In the genomic region with DNA sequence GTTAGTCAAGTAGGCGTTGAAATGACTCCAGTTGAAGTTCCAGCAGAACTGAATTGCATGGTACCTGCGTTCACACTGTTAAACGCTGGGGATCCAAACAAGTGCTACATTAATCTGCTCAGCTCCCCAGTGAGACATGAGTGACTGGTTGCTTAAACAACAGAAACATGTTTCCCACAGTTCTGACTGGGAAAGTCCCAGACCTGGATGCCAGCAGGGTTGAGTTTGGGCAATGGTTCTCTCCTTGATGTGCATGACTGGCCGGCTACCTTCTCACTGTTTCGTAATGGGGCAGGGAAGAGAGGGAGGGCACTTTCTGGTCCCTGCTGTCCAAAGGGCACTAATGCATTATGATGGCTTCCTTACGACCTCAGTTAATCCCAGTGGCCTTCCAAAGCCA, we compare ENCODE assay signal across 32 mouse cellular contexts. TPM values are rescaled to one million over a fixed set of nuclear protein-coding genes. Genes with fewer than 3 reads are reported as not detected.
DNase-seq lines count a peak whose midpoint lies in the region; ATAC-seq and TF ChIP-seq lines count a peak whose summit lies in the region.
"Had no signal": no experiment of that assay in that cellular context is flagged by ENCODE, and none has a peak within 500 bp of the region (broad histone marks: within the 10 kb centered on the region; RNA-seq: fewer than 3 reads in every experiment).

No protein-coding gene starts in this region.

- 56% methylated on average over 6 of the region's 6 CpGs for WGBS in kidney, adult 2 months
- WGBS in midbrain, embryonic 11.5 days: 87% methylated on average over 6 of the region's 6 CpGs
- 84% methylated on average over 6 of the region's 6 CpGs for WGBS in midbrain, embryonic 14.5 days

- no peak overlapping the region for H3K27ac ChIP-seq in kidney, adult 2 months (ENCODE audit: insufficient read depth, low read depth, low read length)
- no peak overlapping the region for H3K27ac ChIP-seq in midbrain, embryonic 11.5 days (ENCODE audit: low read depth, low read length)
- no peak overlapping the region for H3K27ac ChIP-seq in midbrain, embryonic 14.5 days (replicated peaks; ENCODE audit: low read depth, low read length)
- H3K27ac ChIP-seq: embryonic facial prominence, embryonic 12.5 days; forebrain, embryonic 10.5 days; forebrain, embryonic 15.5 days; gastrocnemius, adult 2 months; heart, adult 2 months; heart, embryonic 13.5 days; hindbrain, embryonic 14.5 days; kidney, postnatal 0 days; layer of hippocampus, adult 2 months; liver, embryonic 13.5 days; midbrain, embryonic 10.5 days; neural tube, embryonic 12.5 days had no signal

- H3K9me3 ChIP-seq in midbrain, embryonic 11.5 days (ENCODE audit: control insufficient read depth, low read length): no peaks in the 10 kb centered on the region
- no peaks in the 10 kb centered on the region for H3K9me3 ChIP-seq in midbrain, embryonic 14.5 days (ENCODE audit: control insufficient read depth, low read length)
- H3K9me3 ChIP-seq: embryonic facial prominence, embryonic 12.5 days; forebrain, embryonic 10.5 days; forebrain, embryonic 15.5 days; liver, embryonic 13.5 days; midbrain, embryonic 10.5 days; neural tube, embryonic 12.5 days had no signal

- TF ChIP-seq CTCF in kidney, adult 2 months (conservative IDR thresholded peaks at IDR 0.05; ENCODE audit: insufficient read depth, insufficient read length, low read depth, low read length): no peak

- H3K4me1 ChIP-seq in kidney, adult 2 months (ENCODE audit: control insufficient read depth, insufficient read depth, low read length): no peaks in the 10 kb centered on the region
- H3K4me1 ChIP-seq in midbrain, embryonic 11.5 days (ENCODE audit: control insufficient read depth, insufficient read depth, low read length): no peaks in the 10 kb centered on the region
- 0 out of 2 replicates have a peak, but pooled peaks cover 3% of the 10 kb centered on the region for H3K4me1 ChIP-seq in midbrain, embryonic 14.5 days (ENCODE audit: control insufficient read depth, insufficient read depth, low read length)
- H3K4me1 ChIP-seq: forebrain, embryonic 15.5 days; heart, embryonic 13.5 days; liver, embryonic 13.5 days had no signal

- intact Hi-C loops in left cerebral cortex, postnatal 10 days (cut with DNase I): no loop called here

- no peak overlapping the region for H3K4me3 ChIP-seq in kidney, adult 2 months (ENCODE audit: insufficient read depth, low read depth, low read length)
- H3K4me3 ChIP-seq in midbrain, embryonic 11.5 days (ENCODE audit: low read depth, low read length): no peak overlapping the region
- H3K4me3 ChIP-seq in midbrain, embryonic 14.5 days (replicated peaks; ENCODE audit: low read depth, low read length): no peak overlapping the region
- H3K4me3 ChIP-seq: embryonic facial prominence, embryonic 12.5 days; forebrain, embryonic 10.5 days; forebrain, embryonic 15.5 days; gastrocnemius, adult 2 months; heart, adult 2 months; heart, embryonic 13.5 days; layer of hippocampus, adult 2 months; liver, embryonic 13.5 days; midbrain, embryonic 10.5 days; myocyte; neural tube, embryonic 12.5 days had no signal

- ATAC-seq in midbrain, embryonic 11.5 days (ENCODE audit: low FRiP score): no peak
- ATAC-seq in midbrain, embryonic 14.5 days (ENCODE audit: low FRiP score, low TSS enrichment): no peak
- ATAC-seq: forebrain, embryonic 15.5 days had no signal

- H3K36me3 ChIP-seq in kidney, adult 2 months (ENCODE audit: control insufficient read depth, insufficient read depth, low read length): no peaks in the 10 kb centered on the region
- no peaks in the 10 kb centered on the region for H3K36me3 ChIP-seq in midbrain, embryonic 11.5 days (ENCODE audit: control insufficient read depth, insufficient read depth, low read length)
- no peaks in the 10 kb centered on the region for H3K36me3 ChIP-seq in midbrain, embryonic 14.5 days (ENCODE audit: control insufficient read depth, insufficient read depth, low read length)
- H3K36me3 ChIP-seq: forebrain, embryonic 10.5 days; forebrain, embryonic 15.5 days; liver, embryonic 13.5 days; midbrain, embryonic 10.5 days; neural tube, embryonic 12.5 days had no signal

- no peak overlapping the region for H3K9ac ChIP-seq in midbrain, embryonic 11.5 days (ENCODE audit: low read length)
- H3K9ac ChIP-seq in midbrain, embryonic 14.5 days (replicated peaks; ENCODE audit: low read length): no peak overlapping the region
- H3K9ac ChIP-seq: embryonic facial prominence, embryonic 12.5 days; forebrain, embryonic 15.5 days; heart, embryonic 13.5 days; hindbrain, embryonic 14.5 days; liver, embryonic 13.5 days; neural tube, embryonic 12.5 days had no signal

- no peak for TF ChIP-seq POLR2A in kidney, adult 2 months (IDR thresholded peaks at IDR 0.05; ENCODE audit: low read depth, low read length)

- H3K4me2 ChIP-seq in midbrain, embryonic 11.5 days: no peak overlapping the region
- H3K4me2 ChIP-seq in midbrain, embryonic 14.5 days (ENCODE audit: low read length): no peak overlapping the region
- H3K4me2 ChIP-seq: embryonic facial prominence, embryonic 12.5 days; forebrain, embryonic 15.5 days; heart, embryonic 13.5 days; hindbrain, embryonic 14.5 days; liver, embryonic 13.5 days; neural tube, embryonic 12.5 days had no signal

- H3K27me3 ChIP-seq in kidney, adult 2 months (replicated peaks; ENCODE audit: control insufficient read depth, insufficient read depth, low read length): no peaks in the 10 kb centered on the region
- no peaks in the 10 kb centered on the region for H3K27me3 ChIP-seq in midbrain, embryonic 11.5 days (ENCODE audit: control insufficient read depth, insufficient read depth, low read length)
- H3K27me3 ChIP-seq in midbrain, embryonic 14.5 days (ENCODE audit: control insufficient read depth, insufficient read depth, low read length): no peaks in the 10 kb centered on the region
- H3K27me3 ChIP-seq: CH12.LX; embryonic facial prominence, embryonic 12.5 days; forebrain, embryonic 15.5 days; heart, embryonic 13.5 days; liver, embryonic 13.5 days; neural tube, embryonic 12.5 days had no signal

- DNase-seq in adrenal gland, postnatal 10 days: peak; percentile 38
- DNase-seq in adrenal gland, postnatal 25 days: no peak
- DNase-seq in Muller cell, postnatal 12 days (ENCODE audit: inconsistent ontology term): peak; percentile 4
- DNase-seq in kidney, adult 2 months: peak; percentile 33
- peak; percentile 13 for DNase-seq in kidney, postnatal 10 days
- no peak for DNase-seq in midbrain, embryonic 11.5 days (ENCODE audit: low spot score, missing footprints)
- DNase-seq in left cerebral cortex, postnatal 10 days (ENCODE audit: extremely low spot score in 1 of 2, low spot score in 2 of 2): no peak
- DNase-seq in midbrain, embryonic 14.5 days: no peak
- DNase-seq: cerebellum, adult 11 months; cerebellum, adult 9-10 months; embryo, embryonic 11 days; gastrocnemius, adult 2 months; gastrocnemius, postnatal 36 days; heart, adult 2 months; heart, postnatal 10 days; left cerebral cortex, postnatal 4 days; liver, embryonic 13.5 days; lung, adult 2 months; right cerebral cortex, adult 18-20 months; spleen, adult 18-20 months; thymus, postnatal 14 days had no signal

RNA-seq across cellular contexts. Expression of gene Ppp4r2, which starts 51.8 kb away (rescaled TPM):
- total RNA-seq in adrenal gland, postnatal 10 days (2021): 10 to 100 TPM; 64.2 to 68.3 TPM
- total RNA-seq in adrenal gland, postnatal 25 days (2021): 71.3 and 86.9 TPM in 2 replicates
- polyA plus RNA-seq in kidney, adult 2 months (2012; rRNA removed): 12.4 and 14.7 TPM in 2 replicates
- 40.0 TPM in 2 replicates for polyA plus RNA-seq in midbrain, embryonic 11.5 days (2014; fragmentation: Nextera tagmentation; extraction: Ambion mirVana)
- 10 to 100 TPM; 60.3 to 72.8 TPM for total RNA-seq in left cerebral cortex, postnatal 10 days (2021)
- polyA plus RNA-seq in midbrain, embryonic 14.5 days (2014; fragmentation: Nextera tagmentation; extraction: Ambion mirVana): 28.0 and 35.2 TPM in 2 replicates

Comparison
In these comparisons a context has a peak if more than half of its experiments do, and no peak if none do; other contexts are left out.
1. DNase-seq: peak in adrenal gland, postnatal 10 days (single experiment), Muller cell, postnatal 12 days (single experiment), kidney, adult 2 months (single experiment) and kidney, postnatal 10 days (single experiment); none in adrenal gland, postnatal 25 days (single experiment), midbrain, embryonic 11.5 days (single experiment), left cerebral cortex, postnatal 10 days (0 of 2) and midbrain, embryonic 14.5 days (single experiment).